ENCODE assay signal across 9 mouse cellular contexts in the genomic region with DNA sequence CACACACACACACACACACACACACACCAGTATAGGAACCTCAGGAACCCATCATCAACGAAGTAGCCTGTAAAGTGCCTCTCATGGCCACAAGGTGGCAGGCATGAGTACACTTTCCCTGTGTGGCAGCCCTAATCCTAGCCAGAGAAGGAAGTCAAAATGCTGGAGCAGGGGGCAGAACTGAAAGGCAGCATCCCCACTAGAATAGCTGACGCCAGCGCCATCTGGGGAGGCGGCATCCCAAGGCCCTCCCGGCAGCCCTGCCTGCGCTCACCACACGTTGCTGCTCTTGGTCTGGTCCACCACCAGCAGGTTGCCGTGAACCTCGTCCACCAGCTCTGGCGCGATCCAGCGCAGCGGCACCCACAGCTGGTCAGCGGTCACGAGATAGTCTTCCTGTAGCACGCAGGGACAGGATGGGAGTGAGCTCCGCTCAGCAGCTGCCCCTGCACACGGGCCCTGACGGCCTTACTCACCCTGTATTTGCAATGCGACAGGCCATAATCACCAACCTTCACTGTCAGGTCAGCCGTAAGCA. TPM values are rescaled to one million over a fixed set of nuclear protein-coding genes. Genes with fewer than 3 reads are reported as not detected.
A peak's percentile ranks its signal among the peaks of the same experiment; 100 is the strongest.
DNase-seq lines count a peak whose midpoint lies in the region; ATAC-seq and TF ChIP-seq lines count a peak whose summit lies in the region.
"Had no signal": no experiment of that assay in that cellular context is flagged by ENCODE, and none has a peak within 500 bp of the region (broad histone marks: within the 10 kb centered on the region; RNA-seq: fewer than 3 reads in every experiment).

No protein-coding gene starts in this region.

- peak; percentile 74 for TF ChIP-seq CTCF in ES-Bruce4 (IDR thresholded peaks at IDR 0.05; ENCODE audit: low read depth, low read length)
- TF ChIP-seq CTCF in heart, postnatal 0 days (IDR thresholded peaks at IDR 0.05; ENCODE audit: low read depth): peak; percentile 92
- peak; percentile 44; the same call in 1 of the 2 replicates for TF ChIP-seq CTCF in thymus, adult 2 months (IDR thresholded peaks at IDR 0.05; ENCODE audit: borderline replicate concordance, control insufficient read depth, extremely low read depth, insufficient read depth, low read length, poor library complexity)

- no peaks in the 10 kb centered on the region for H3K9me3 ChIP-seq in ES-Bruce4 (replicated peaks; ENCODE audit: control insufficient read depth, insufficient read depth, low read length, poor library complexity, severe bottlenecking)
- H3K9me3 ChIP-seq in forebrain, embryonic 11.5 days (ENCODE audit: control insufficient read depth, low read length): no peaks in the 10 kb centered on the region
- H3K9me3 ChIP-seq in heart, postnatal 0 days (replicated peaks; ENCODE audit: control insufficient read depth, low read length): no peaks in the 10 kb centered on the region
- no peaks in the 10 kb centered on the region for H3K9me3 ChIP-seq in liver, embryonic 15.5 days (replicated peaks)
- no peaks in the 10 kb centered on the region for H3K9me3 ChIP-seq in neural tube, embryonic 13.5 days

- TF ChIP-seq EP300 in ES-Bruce4 (IDR thresholded peaks at IDR 0.05; ENCODE audit: insufficient read depth, low read depth, low read length): no peak
- no peak for TF ChIP-seq EP300 in heart, postnatal 0 days (IDR thresholded peaks at IDR 0.05; ENCODE audit: low read depth)

- ATAC-seq in forebrain, embryonic 11.5 days (replicated peaks; ENCODE audit: low FRiP score): peak; percentile 49; the same call in 1 of the 2 replicates
- ATAC-seq in heart, postnatal 0 days (ENCODE audit: insufficient read depth, low read depth): peak; percentile 77
- ATAC-seq in liver, embryonic 15.5 days (ENCODE audit: insufficient read depth): peak; percentile 35; the same call in 1 of the 2 replicates
- ATAC-seq in neural tube, embryonic 13.5 days (ENCODE audit: low read depth): peak; percentile 69

- TF ChIP-seq POLR2A in ES-Bruce4 (IDR thresholded peaks at IDR 0.05; ENCODE audit: insufficient read depth, low read length): no peak
- TF ChIP-seq POLR2A in thymus, adult 2 months (IDR thresholded peaks at IDR 0.05; ENCODE audit: control insufficient read depth, extremely low read depth, insufficient read depth, low read length, poor library complexity): no peak

- 19% methylated on average over 21 of the region's 21 CpGs for WGBS in forebrain, embryonic 11.5 days
- WGBS in heart, postnatal 0 days: 8% methylated on average over 21 of the region's 21 CpGs
- WGBS in liver, embryonic 15.5 days (ENCODE audit: insufficient replicate concordance): 13% methylated on average over 21 of the region's 21 CpGs
- WGBS in neural tube, embryonic 13.5 days: 11% methylated on average over 21 of the region's 21 CpGs
- 21% methylated on average over 21 of the region's 21 CpGs for WGBS in thymus, adult 2 months

- H3K4me1 ChIP-seq in ES-Bruce4 (ENCODE audit: control insufficient read depth, insufficient read depth, low read length): no peaks in the 10 kb centered on the region
- peaks cover 5% of the 10 kb centered on the region; the same call in 1 of the 2 replicates for H3K4me1 ChIP-seq in forebrain, embryonic 11.5 days (replicated peaks; ENCODE audit: control insufficient read depth, insufficient read depth, low read length)
- peaks cover 4% of the 10 kb centered on the region; the same call in 1 of the 2 replicates for H3K4me1 ChIP-seq in heart, postnatal 0 days (ENCODE audit: control insufficient read depth, insufficient read depth)
- H3K4me1 ChIP-seq in liver, embryonic 15.5 days (replicated peaks): peaks cover 11% of the 10 kb centered on the region
- peaks cover 26% of the 10 kb centered on the region for H3K4me1 ChIP-seq in neural tube, embryonic 13.5 days (replicated peaks)
- peaks cover 3% of the 10 kb centered on the region for H3K4me1 ChIP-seq in thymus, adult 2 months (replicated peaks; ENCODE audit: control insufficient read depth, insufficient read depth, low read length)

- H3K9ac ChIP-seq in ES-Bruce4 (ENCODE audit: low read depth, poor library complexity, severe bottlenecking): peak overlapping the region; percentile 11; the same call in 1 of the 2 replicates
- H3K9ac ChIP-seq in forebrain, embryonic 11.5 days (ENCODE audit: low read length): peak overlapping the region; percentile 44
- H3K9ac ChIP-seq in heart, postnatal 0 days (replicated peaks; ENCODE audit: low read depth, low read length): 0 out of 2 replicates have a peak overlapping the region, but pooled peaks have one; percentile 18
- no peak overlapping the region for H3K9ac ChIP-seq in liver, embryonic 15.5 days
- peak overlapping the region; percentile 63 for H3K9ac ChIP-seq in neural tube, embryonic 13.5 days

- no peaks in the 10 kb centered on the region for H3K36me3 ChIP-seq in ES-Bruce4 (ENCODE audit: control insufficient read depth, insufficient read depth, low read length, poor library complexity, severe bottlenecking)
- H3K36me3 ChIP-seq in forebrain, embryonic 11.5 days (ENCODE audit: control insufficient read depth, insufficient read depth, low read length): no peaks in the 10 kb centered on the region
- no peaks in the 10 kb centered on the region for H3K36me3 ChIP-seq in heart, postnatal 0 days (replicated peaks; ENCODE audit: control insufficient read depth, insufficient read depth, low read length)
- no peaks in the 10 kb centered on the region for H3K36me3 ChIP-seq in liver, embryonic 15.5 days (replicated peaks)
- H3K36me3 ChIP-seq in neural tube, embryonic 13.5 days: peaks cover 60% of the 10 kb centered on the region
- H3K36me3 ChIP-seq in thymus, adult 2 months (ENCODE audit: control insufficient read depth, insufficient read depth, low read length): no peaks in the 10 kb centered on the region

- H3K4me3 ChIP-seq in ES-Bruce4 (ENCODE audit: low read depth, low read length): peak overlapping the region; percentile 63
- peak overlapping the region; percentile 5; the same call in 1 of the 2 replicates for H3K4me3 ChIP-seq in forebrain, embryonic 11.5 days (ENCODE audit: low read depth, low read length)
- H3K4me3 ChIP-seq in heart, postnatal 0 days (ENCODE audit: low read depth, low read length): peak overlapping the region; percentile 36
- H3K4me3 ChIP-seq in liver, embryonic 15.5 days (replicated peaks): peak overlapping the region; percentile 28; the same call in 1 of the 2 replicates
- H3K4me3 ChIP-seq in neural tube, embryonic 13.5 days: peak overlapping the region; percentile 22
- H3K4me3 ChIP-seq in thymus, adult 2 months (ENCODE audit: control insufficient read depth, insufficient read depth, low read length): peak overlapping the region; percentile 30; the same call in 1 of the 2 replicates

- peak overlapping the region; percentile 38 for H3K4me2 ChIP-seq in forebrain, embryonic 11.5 days (ENCODE audit: low read depth, low read length, severe bottlenecking)
- H3K4me2 ChIP-seq in heart, postnatal 0 days (ENCODE audit: low read depth, low read length): peak overlapping the region; percentile 72
- peak overlapping the region; percentile 57 for H3K4me2 ChIP-seq in liver, embryonic 15.5 days
- peak overlapping the region; percentile 53 for H3K4me2 ChIP-seq in neural tube, embryonic 13.5 days

- DNase-seq in c-Kit-positive CD71-negative TER-119-negative erythroid progenitor cells, embryonic 14.5 days (ENCODE audit: low read depth): peak; percentile 82
- peak; percentile 91 for DNase-seq in forebrain, embryonic 11.5 days (ENCODE audit: low spot score)
- DNase-seq in heart, postnatal 0 days (ENCODE audit: low spot score): peak; percentile 86
- peak; percentile 89 to 91 for DNase-seq in kidney, postnatal 4 days
- DNase-seq in thymus, adult 2 months: peak; percentile 68

- no peak overlapping the region for H3K27ac ChIP-seq in ES-Bruce4 (ENCODE audit: insufficient read depth, low read length)
- no peak overlapping the region for H3K27ac ChIP-seq in forebrain, embryonic 11.5 days (ENCODE audit: low read depth, low read length)
- H3K27ac ChIP-seq in heart, postnatal 0 days (ENCODE audit: low read depth): peak overlapping the region; percentile 27; the same call in 1 of the 2 replicates
- no peak overlapping the region for H3K27ac ChIP-seq in liver, embryonic 15.5 days (replicated peaks)
- H3K27ac ChIP-seq in neural tube, embryonic 13.5 days (replicated peaks): peak overlapping the region; percentile 61; the same call in 1 of the 2 replicates
- no peak overlapping the region for H3K27ac ChIP-seq in thymus, adult 2 months (ENCODE audit: control insufficient read depth, insufficient read depth, low read length)
- H3K27ac ChIP-seq: macrophage had no signal

- H3K27me3 ChIP-seq in ES-Bruce4 (ENCODE audit: control insufficient read depth, insufficient read depth, low read length, poor library complexity, severe bottlenecking): no peaks in the 10 kb centered on the region
- no peaks in the 10 kb centered on the region for H3K27me3 ChIP-seq in forebrain, embryonic 11.5 days (ENCODE audit: control insufficient read depth, insufficient read depth, low read length)
- H3K27me3 ChIP-seq in heart, postnatal 0 days (ENCODE audit: control insufficient read depth, insufficient read depth, low read length): peaks cover 21% of the 10 kb centered on the region; the same call in 1 of the 2 replicates
- peaks cover 15% of the 10 kb centered on the region for H3K27me3 ChIP-seq in liver, embryonic 15.5 days
- H3K27me3 ChIP-seq in neural tube, embryonic 13.5 days: peaks cover 6% of the 10 kb centered on the region; the same call in 1 of the 2 replicates
- no peaks in the 10 kb centered on the region for H3K27me3 ChIP-seq in thymus, adult 2 months (ENCODE audit: control insufficient read depth, insufficient read depth, low read length)

RNA-seq across cellular contexts. Expression of gene Aatk, which starts 33.7 kb away (rescaled TPM):
- polyA plus RNA-seq in ES-Bruce4 (2011; ENCODE audit: insufficient read depth, insufficient read length, low read depth, missing spikeins): 0.81 and 1.6 TPM in 2 replicates
- polyA plus RNA-seq in forebrain, embryonic 11.5 days (2014; fragmentation: Nextera tagmentation; extraction: Ambion mirVana): 2.8 and 3.5 TPM in 2 replicates
- 4.7 and 22.1 TPM in 2 replicates for total RNA-seq in heart, postnatal 0 days (2014; rRNA removed; ENCODE audit: low replicate concordance)
- 0.63 and 0.71 TPM in 2 replicates for polyA plus RNA-seq in heart, postnatal 0 days (2015; fragmentation: Nextera tagmentation; extraction: Ambion mirVana)
- polyA plus RNA-seq in liver, embryonic 15.5 days (2015; fragmentation: Nextera tagmentation; extraction: Ambion mirVana): 0.59 and 0.68 TPM in 2 replicates
- 28.2 and 34.2 TPM in 2 replicates for polyA plus RNA-seq in neural tube, embryonic 13.5 days (2015; fragmentation: Nextera tagmentation; extraction: Ambion mirVana)
- 4.4 and 4.7 TPM in 2 replicates for polyA plus RNA-seq in thymus, adult 2 months (2012; rRNA removed)

Comparison
In these comparisons a context has a peak if more than half of its experiments do, and no peak if none do; other contexts are left out.
1. H3K27ac ChIP-seq: peak in heart, postnatal 0 days (single experiment) and neural tube, embryonic 13.5 days (single experiment); none in ES-Bruce4 (single experiment), forebrain, embryonic 11.5 days (single experiment), liver, embryonic 15.5 days (single experiment) and thymus, adult 2 months (single experiment).
2. H3K4me3 ChIP-seq: peak in every context shown above with its lines; median percentile 63 in ES-Bruce4; 36 in heart, postnatal 0 days; 30 in thymus, adult 2 months; 28 in liver, embryonic 15.5 days; 22 in neural tube, embryonic 13.5 days; 5 in forebrain, embryonic 11.5 days.
3. Peak in every context shown above with its lines, with median percentiles within 50 percentile points of each other: CTCF ChIP-seq, DNase-seq, ATAC-seq and H3K4me2 ChIP-seq.